Mouse (Mus musculus) liver, adult 2 months (tissue): Measurements from ENCODE around the gene Ankrd11. TPM values are rescaled to one million over a fixed set of nuclear protein-coding genes. Genes with fewer than 3 reads are reported as not detected.
"Not testable (repeated sequence)": the region's sequence is repeated elsewhere in the genome, so short reads cannot be mapped to it uniquely, and the experiment has no call there.

ENCODE experiments used
- DNase-seq: peaks from one replicate; pipeline ENCODE4 v3.0.0-alpha.2; 2011; ENCODE audit warnings: low read depth, low spot score; ENCODE audit errors: extremely low read depth
- H3K27ac ChIP-seq: fragments of 200-500 bp; replicated peaks from 2 replicates; pipeline ENCODE4 v1.5.1; 2012; ENCODE audit warnings: low read depth, mild to moderate bottlenecking, control low read depth, inconsistent platforms, low read length; ENCODE audit not compliant: insufficient read depth
- H3K27me3 ChIP-seq: fragments of 200-500 bp; 2 replicates; pipeline ENCODE4 v1.6.1; 2012; ENCODE audit warnings: mild to moderate bottlenecking, moderate library complexity, low read length, inconsistent platforms; ENCODE audit not compliant: control insufficient read depth, insufficient read depth
- H3K36me3 ChIP-seq: fragments of 200-500 bp; 2 replicates; pipeline ENCODE4 v1.6.1; 2012; ENCODE audit warnings: low read length, inconsistent platforms; ENCODE audit not compliant: control insufficient read depth, insufficient read depth
- H3K4me1 ChIP-seq: fragments of 200-500 bp; 2 replicates; pipeline ENCODE4 v1.6.1; 2011; ENCODE audit warnings: low read length; ENCODE audit not compliant: control insufficient read depth, insufficient read depth
- H3K4me3 ChIP-seq: fragments of 200-500 bp; 2 replicates; pipeline ENCODE4 v1.5.1; 2011; ENCODE audit warnings: low read depth, mild to moderate bottlenecking, control low read depth, low read length, moderate library complexity; ENCODE audit not compliant: insufficient read depth
- H3K79me2 ChIP-seq: fragments of 200-500 bp; 2 replicates; pipeline ENCODE4 v1.6.1; 2012; ENCODE audit warnings: inconsistent platforms, mild to moderate bottlenecking, low read length, moderate library complexity; ENCODE audit not compliant: control insufficient read depth, insufficient read depth
- H3K9ac ChIP-seq: fragments of 200-500 bp; 2 replicates; pipeline ENCODE4 v1.6.1; 2012; ENCODE audit warnings: low read depth, mild to moderate bottlenecking, control low read depth, inconsistent platforms, low read length
- CTCF ChIP-seq: fragments of 200-500 bp; IDR thresholded peaks from 2 replicates; pipeline ENCODE4 v1.5.1; 2011; ENCODE audit warnings: low read depth, low read length, control low read depth
- POLR2A ChIP-seq: fragments of 200-500 bp; IDR thresholded peaks from 2 replicates; pipeline ENCODE4 v1.6.1; 2011; ENCODE audit warnings: low read length, control low read depth; ENCODE audit not compliant: insufficient read depth; ENCODE audit errors: extremely low read depth
- WGBS: fragments of 180-500 bp; shearing (Covaris S2); methylation state at CpG from one replicate; pipeline ENCODE4 v1.1.7; 2018; 5-methylcytosine and 5-hydroxymethylcytosine counted together
- polyA plus RNA-seq: library from polyadenylated mRNA; depleted of rRNA; stranded (reverse); fragments of >200 nt; gene quantifications from 2 replicates; pipeline ENCODE4 v1.2.3, GENCODE M21; 2012
- total RNA-seq: library from RNA; depleted of rRNA; stranded (reverse); fragments of >200 nt; gene quantifications from 2 replicates; pipeline ENCODE4 v1.2.3, GENCODE M21; 2014

Gene Ankrd11
- total and polyA plus RNA-seq, 2 experiments = 22.1 to 28.3 TPM

DNA sequence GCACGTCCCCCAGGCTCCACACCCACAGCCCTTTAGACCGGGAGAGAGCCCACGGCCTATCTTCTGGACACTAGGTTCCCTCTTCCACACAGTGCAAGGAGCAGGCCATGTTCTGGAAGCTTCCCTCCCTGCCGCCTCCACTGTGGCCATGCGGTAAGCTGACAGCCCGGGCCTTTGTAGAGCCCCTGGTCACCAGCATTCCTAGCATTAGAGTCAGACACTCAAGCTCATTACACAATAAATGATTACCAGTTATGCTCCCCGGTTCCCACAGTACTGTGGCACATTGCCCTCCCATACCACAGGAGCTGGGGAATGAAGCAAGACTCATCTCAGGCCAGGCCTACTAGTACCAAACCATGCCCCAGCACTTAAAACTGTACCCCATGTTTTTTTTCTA, 6.3 kb upstream of the Ankrd11 start:
- H3K79me2 ChIP-seq = peaks cover 6% of the 10 kb centered on the region; the same call in 1 of the 2 replicates
- TF ChIP-seq CTCF (no peak), POLR2A (no peak)
- 78% methylated on average over 7 of the region's 7 CpGs for WGBS
- DNase-seq = no peak
- no peaks in the 10 kb centered on the region for H3K27me3 ChIP-seq
- H3K36me3 ChIP-seq = no peaks in the 10 kb centered on the region
- peaks cover 8% of the 10 kb centered on the region for H3K4me1 ChIP-seq
- H3K27ac ChIP-seq = no peak overlapping the region
- H3K9ac ChIP-seq = no peak overlapping the region
- H3K4me3 ChIP-seq = no peak overlapping the region

DNA sequence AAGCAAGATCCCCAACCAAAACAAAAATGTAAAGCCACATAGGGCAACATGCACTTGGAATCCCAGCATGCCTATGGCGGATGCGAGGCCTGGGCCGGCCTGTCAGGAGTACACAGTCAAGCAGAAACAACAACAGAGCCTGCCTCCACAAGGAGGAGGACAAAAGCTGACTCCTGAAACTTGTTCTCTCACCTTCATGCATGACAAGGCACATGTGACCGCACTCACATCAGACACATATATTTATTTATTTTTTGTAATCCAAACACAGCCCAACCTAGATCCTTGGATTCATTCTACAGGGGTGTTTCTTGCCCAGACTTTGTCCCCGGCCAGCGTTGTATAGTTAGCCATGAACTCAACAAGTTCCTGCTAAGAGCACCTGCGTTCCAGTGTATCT, 5.8 kb upstream of the Ankrd11 start:
- TF ChIP-seq POLR2A (no peak), CTCF (no peak)
- 94% methylated on average over 7 of the region's 7 CpGs for WGBS

GRCm38 (mm10) chr8:123046706-123047105, 4.6 kb upstream of the Ankrd11 start:
- Histone ChIP-seq H3K27me3 (no peaks in the 10 kb centered on the region), H3K9ac (no peak overlapping the region), H3K27ac (no peak overlapping the region), H3K79me2 (peaks cover 9% of the 10 kb centered on the region), H3K36me3 (no peaks in the 10 kb centered on the region), H3K4me3 (no peak overlapping the region), H3K4me1 (peaks cover 8% of the 10 kb centered on the region)
- 48% methylated on average over 4 of the region's 4 CpGs for WGBS
- TF ChIP-seq POLR2A (no peak), CTCF (no peak)
- DNase-seq = peak; percentile 64

More for the DNA sequence above, 5.8 kb upstream of the Ankrd11 start:
- Histone ChIP-seq H3K27me3 (no peaks in the 10 kb centered on the region), H3K79me2 (peaks cover 6% of the 10 kb centered on the region; the same call in 1 of the 2 replicates), H3K27ac (no peak overlapping the region), H3K36me3 (no peaks in the 10 kb centered on the region), H3K9ac (no peak overlapping the region), H3K4me3 (no peak overlapping the region), H3K4me1 (peaks cover 8% of the 10 kb centered on the region)
- DNase-seq = no peak

GRCm38 (mm10) chr8:123044743-123045425, 2.8 kb upstream of the Ankrd11 start:
- not testable (repeated sequence) for DNase-seq
- peak overlapping the region; percentile 90 for H3K27ac ChIP-seq
- WGBS = 91% methylated on average over 23 of the region's 23 CpGs

DNA sequence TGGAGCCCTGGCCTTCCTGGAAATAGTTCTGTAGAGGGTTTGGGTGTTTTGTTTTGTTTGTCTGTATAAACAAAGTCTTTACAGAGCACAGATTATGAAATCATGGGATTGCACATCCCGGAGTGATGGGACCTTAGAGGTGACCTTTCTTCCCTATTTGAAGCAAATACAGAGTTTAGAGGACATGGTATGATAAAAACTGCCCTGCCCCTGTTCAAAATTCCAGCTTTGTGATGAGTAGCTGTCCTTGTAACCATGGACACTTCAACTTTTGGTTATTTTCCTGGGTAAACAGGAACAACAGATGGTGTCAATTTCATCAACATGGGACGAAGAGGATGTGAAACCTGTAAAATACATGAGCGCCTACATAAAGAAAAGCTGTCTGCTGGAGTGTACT, 1.9 kb upstream of the Ankrd11 start:
- no peak overlapping the region for H3K9ac ChIP-seq
- peaks cover 14% of the 10 kb centered on the region for H3K4me1 ChIP-seq
- no peak overlapping the region for H3K4me3 ChIP-seq
- H3K79me2 ChIP-seq = peaks cover 26% of the 10 kb centered on the region
- TF ChIP-seq POLR2A (no peak), CTCF (no peak)
- H3K27me3 ChIP-seq = no peaks in the 10 kb centered on the region
- H3K36me3 ChIP-seq = no peaks in the 10 kb centered on the region
- peak; percentile 99 for DNase-seq
- 16% methylated on average over 3 of the region's 3 CpGs for WGBS
- H3K27ac ChIP-seq = peak overlapping the region; percentile 90

More at GRCm38 (mm10) chr8:123044743-123045425, 2.8 kb upstream of the Ankrd11 start:
- H3K36me3 ChIP-seq, H3K4me3 ChIP-seq, H3K27me3 ChIP-seq, H3K4me1 ChIP-seq, H3K9ac ChIP-seq: not testable (repeated sequence)
- H3K79me2 ChIP-seq = peaks cover 20% of the 10 kb centered on the region

GRCm38 (mm10) chr8:123042974-123043625, 1.0 kb upstream of the Ankrd11 start:
- Histone ChIP-seq H3K4me1 (peaks cover 19% of the 10 kb centered on the region), H3K36me3 (no peaks in the 10 kb centered on the region), H3K79me2 (peaks cover 31% of the 10 kb centered on the region), H3K27ac (peak overlapping the region; percentile 93), H3K4me3 (peak overlapping the region; percentile 76), H3K27me3 (no peaks in the 10 kb centered on the region), H3K9ac (peak overlapping the region; percentile 88)
- DNase-seq = peak; percentile 28
- WGBS = 3% methylated on average over 22 of the region's 22 CpGs
- no peak for TF ChIP-seq CTCF
- TF ChIP-seq POLR2A = no peak
